15 mouse cellular contexts compared by ENCODE assay signal in the genomic region with DNA sequence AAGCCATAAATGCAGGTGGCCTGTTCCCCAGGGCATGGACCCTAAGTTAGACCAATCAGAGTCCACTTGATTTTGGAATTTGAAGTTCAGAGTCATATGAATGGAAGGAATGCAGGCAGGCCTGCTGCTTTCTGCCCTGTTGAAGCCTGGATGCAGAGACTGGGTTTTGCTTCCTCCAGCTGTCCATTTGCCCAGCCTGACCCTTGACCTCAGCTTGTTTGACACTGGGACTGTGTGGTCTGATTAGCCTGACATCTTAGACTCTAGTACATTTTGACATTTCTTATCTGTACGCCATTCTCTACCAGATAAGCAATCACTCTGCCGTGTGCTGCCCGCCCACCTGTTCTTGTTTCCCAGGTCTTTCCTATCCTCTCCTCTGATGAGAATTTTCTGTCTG.
"Had no signal": no experiment of that assay in that cellular context is flagged by ENCODE, and none has a peak within 500 bp of the region (broad histone marks: within the 10 kb centered on the region; RNA-seq: fewer than 3 reads in every experiment).

No protein-coding gene starts in this region.

- H3K27ac ChIP-seq: neural tube, embryonic 12.5 days; neural tube, embryonic 13.5 days; neural tube, embryonic 15.5 days; stomach, embryonic 15.5 days; stomach, postnatal 0 days had no signal

- DNase-seq: right cerebral cortex, adult 18-20 months; right cerebral cortex, postnatal 14 days; right cerebral cortex, postnatal 25 days; right cerebral cortex, postnatal 4 days; spleen, adult 18-20 months; thymus, adult 18-20 months; thymus, postnatal 14 days; thymus, postnatal 25 days; thymus, postnatal 36 days; thymus, postnatal 4 days had no signal

- H3K4me2 ChIP-seq: neural tube, embryonic 12.5 days; neural tube, embryonic 13.5 days; neural tube, embryonic 15.5 days; stomach, embryonic 15.5 days had no signal

- H3K4me1 ChIP-seq: neural tube, embryonic 12.5 days; neural tube, embryonic 13.5 days; neural tube, embryonic 15.5 days; stomach, embryonic 15.5 days had no signal

- H3K27me3 ChIP-seq: neural tube, embryonic 12.5 days; neural tube, embryonic 13.5 days; neural tube, embryonic 15.5 days; stomach, embryonic 15.5 days had no signal

- H3K9ac ChIP-seq: neural tube, embryonic 12.5 days; neural tube, embryonic 13.5 days; neural tube, embryonic 15.5 days; stomach, embryonic 15.5 days had no signal

- H3K4me3 ChIP-seq: neural tube, embryonic 12.5 days; neural tube, embryonic 13.5 days; neural tube, embryonic 15.5 days; stomach, embryonic 15.5 days had no signal

- H3K9me3 ChIP-seq: neural tube, embryonic 12.5 days; neural tube, embryonic 13.5 days; neural tube, embryonic 15.5 days; stomach, embryonic 15.5 days had no signal

- H3K36me3 ChIP-seq: neural tube, embryonic 12.5 days; neural tube, embryonic 13.5 days; neural tube, embryonic 15.5 days; stomach, embryonic 15.5 days had no signal
